Mouse (Mus musculus) limb, embryonic 10.5 days (tissue): ENCODE data around the gene Tssc4. TPM values are rescaled to one million over a fixed set of nuclear protein-coding genes. Genes with fewer than 3 reads are reported as not detected.
A peak's percentile ranks its signal among the peaks of the same experiment; 100 is the strongest.

Source experiments
- DNase-seq: peaks from one replicate; pipeline ENCODE4 v3.0.0-alpha.2; 2017; ENCODE audit warnings: low spot score
- H3K27ac ChIP-seq: fragments of 300-500 bp; sonication (generic); 2 replicates; pipeline ENCODE4 v1.5.1; 2016; ENCODE audit warnings: mild to moderate bottlenecking
- H3K27me3 ChIP-seq: fragments of 300-500 bp; sonication (generic); 2 replicates; pipeline ENCODE4 v1.6.1; 2016; ENCODE audit warnings: low read depth, mild to moderate bottlenecking; ENCODE audit not compliant: poor library complexity, severe bottlenecking
- H3K36me3 ChIP-seq: fragments of 300-500 bp; sonication (generic); 2 replicates; pipeline ENCODE4 v1.6.1; 2016; ENCODE audit warnings: mild to moderate bottlenecking, moderate library complexity
- H3K4me1 ChIP-seq: fragments of 300-500 bp; sonication (generic); 2 replicates; pipeline ENCODE4 v1.6.1; 2016
- H3K4me3 ChIP-seq: fragments of 300-500 bp; sonication (generic); 2 replicates; pipeline ENCODE4 v1.5.1; 2016; ENCODE audit warnings: mild to moderate bottlenecking, moderate library complexity
- H3K9me3 ChIP-seq: fragments of 300-500 bp; sonication (generic); replicated peaks from 2 replicates; pipeline ENCODE4 v1.6.1; 2016; ENCODE audit warnings: mild to moderate bottlenecking
- WGBS: fragments of 180-500 bp; shearing (Covaris S2); methylation state at CpG from one replicate; pipeline ENCODE4 v1.1.7; 2016; 5-methylcytosine and 5-hydroxymethylcytosine counted together
- polyA plus RNA-seq: library from polyadenylated mRNA; unstranded; fragments of >200 nt; fragmentation: Nextera tagmentation; extraction: Ambion mirVana; gene quantifications from 2 replicates; pipeline ENCODE4 v1.2.1, GENCODE M21; 2016

Gene Tssc4
- polyA plus RNA-seq, 1 experiment from 2014 or later = 157 TPM

DNA sequence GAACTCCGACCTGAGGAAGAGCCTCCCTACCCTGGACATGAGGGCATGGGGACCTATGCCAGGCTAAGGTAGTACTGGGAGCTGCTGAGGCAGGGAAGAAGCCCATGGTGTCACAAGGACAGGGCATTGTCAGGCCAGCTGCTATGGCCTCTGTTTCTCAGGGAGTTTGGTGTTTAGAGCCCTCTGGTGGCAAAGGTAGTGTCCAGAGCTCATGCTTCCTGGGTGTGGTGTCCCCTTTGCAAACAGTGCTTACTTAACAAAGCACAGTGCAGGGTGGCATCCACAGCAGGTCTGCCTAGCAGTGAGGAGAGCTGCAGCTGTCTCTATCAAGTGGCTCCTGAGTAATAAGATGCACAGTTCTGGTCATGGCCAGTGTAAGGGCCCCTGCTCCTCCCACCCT is 41.8 kb downstream of the Tssc4 start:
- Histone ChIP-seq H3K9me3 (no peaks in the 10 kb centered on the region), H3K36me3 (no peaks in the 10 kb centered on the region), H3K27ac (no peak overlapping the region), H3K4me1 (peaks cover 31% of the 10 kb centered on the region), H3K27me3 (peaks cover 58% of the 10 kb centered on the region), H3K4me3 (no peak overlapping the region)
- DNase-seq = no peak
- 66% methylated on average over 1 of the region's 1 CpGs for WGBS

DNA sequence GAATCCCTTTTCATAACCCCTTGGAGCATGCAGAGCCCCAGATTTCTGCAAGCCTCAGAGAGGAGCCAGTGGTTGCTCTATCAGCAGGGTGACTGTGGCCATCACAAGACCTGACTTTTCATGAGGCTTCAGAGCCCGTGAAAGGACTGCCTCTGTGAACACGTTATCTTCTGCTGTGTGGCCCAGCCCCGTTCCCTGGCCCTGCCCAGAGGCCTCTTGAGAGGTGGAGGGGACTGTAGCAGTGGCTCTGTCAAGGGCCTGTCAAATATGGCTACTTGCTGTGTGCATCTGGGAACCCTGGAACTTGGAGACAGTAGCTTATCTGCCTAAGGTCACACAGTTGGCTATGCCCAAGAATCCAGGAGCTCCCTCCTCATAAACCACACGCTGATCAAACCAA is 42.7 kb downstream of the Tssc4 start:
- peaks cover 49% of the 10 kb centered on the region for H3K27me3 ChIP-seq
- H3K27ac ChIP-seq = no peak overlapping the region
- H3K36me3 ChIP-seq = no peaks in the 10 kb centered on the region
- 73% methylated on average over 4 of the region's 4 CpGs for WGBS
- peaks cover 29% of the 10 kb centered on the region for H3K4me1 ChIP-seq
- DNase-seq = no peak
- H3K4me3 ChIP-seq = no peak overlapping the region
- H3K9me3 ChIP-seq = no peaks in the 10 kb centered on the region

DNA sequence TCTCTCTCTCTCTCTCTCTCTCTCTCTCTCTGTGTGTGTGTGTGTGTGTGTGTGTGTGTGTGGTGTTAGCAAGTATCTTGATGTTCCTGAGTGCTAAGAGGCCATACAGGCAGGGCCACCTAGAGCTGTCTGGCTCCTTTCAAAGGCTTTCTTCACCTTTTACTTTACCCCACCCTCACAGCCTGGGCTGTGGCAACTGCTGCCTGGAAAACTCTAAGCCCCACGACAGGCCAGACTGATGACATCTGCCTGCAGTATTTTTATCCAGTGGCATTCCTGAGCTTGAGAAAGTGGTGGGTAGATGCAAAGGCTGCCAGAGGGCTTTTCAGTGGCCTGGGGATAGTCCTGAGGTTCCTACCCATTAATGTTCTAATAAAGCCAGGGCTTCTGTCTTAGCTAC is 43.3 kb downstream of the Tssc4 start:
- H3K9me3 ChIP-seq = no peaks in the 10 kb centered on the region
- no peaks in the 10 kb centered on the region for H3K36me3 ChIP-seq
- peaks cover 42% of the 10 kb centered on the region for H3K27me3 ChIP-seq
- 16% methylated on average over 1 of the region's 1 CpGs for WGBS
- H3K4me3 ChIP-seq = no peak overlapping the region
- H3K4me1 ChIP-seq = peaks cover 22% of the 10 kb centered on the region
- DNase-seq = no peak
- H3K27ac ChIP-seq = no peak overlapping the region

DNA sequence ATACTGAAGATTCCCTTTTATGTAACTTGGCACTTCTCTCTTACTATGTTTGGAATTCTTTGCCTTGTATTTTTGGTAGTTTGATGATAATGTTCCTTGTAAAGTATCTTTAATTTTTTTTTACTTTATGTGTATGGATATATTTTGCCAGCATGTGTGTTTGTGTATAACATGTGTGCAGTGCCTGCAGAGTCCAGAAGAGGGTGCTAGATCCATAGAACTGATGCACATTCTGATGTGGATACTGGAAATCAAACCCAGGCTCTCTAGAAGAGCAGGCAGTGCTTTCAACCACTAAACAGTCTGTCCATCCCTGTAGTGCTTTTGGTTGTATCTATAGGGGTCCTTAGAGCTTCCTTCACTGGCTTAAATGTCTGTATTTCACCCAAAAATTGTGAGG is 45.7 kb downstream of the Tssc4 start:
- peaks cover 20% of the 10 kb centered on the region for H3K4me1 ChIP-seq

DNA sequence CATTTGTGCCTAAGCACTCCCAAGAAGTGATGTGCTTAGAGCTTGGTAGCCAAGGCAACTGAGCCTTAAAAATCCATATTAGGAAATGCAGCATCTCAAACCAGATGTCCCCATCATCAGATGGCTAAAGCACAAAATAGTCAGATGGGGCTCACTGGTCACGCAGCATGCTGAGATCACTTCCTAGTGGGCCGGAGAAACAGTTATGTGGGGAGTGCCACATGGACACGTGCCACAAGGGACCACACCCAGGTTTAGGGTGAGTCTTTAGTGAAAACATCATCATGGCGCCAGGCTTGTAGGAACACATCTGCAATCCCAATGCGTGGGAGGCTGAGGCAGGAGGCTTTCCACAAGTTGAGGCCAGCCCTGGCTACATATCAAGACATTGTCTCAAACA is 47.5 kb downstream of the Tssc4 start:
- 84% methylated on average over 5 of the region's 5 CpGs for WGBS
- Histone ChIP-seq H3K27me3 (0 out of 2 replicates have a peak, but pooled peaks cover under 1% of the 10 kb centered on the region), H3K27ac (no peak overlapping the region), H3K4me1 (peaks cover 25% of the 10 kb centered on the region), H3K4me3 (no peak overlapping the region), H3K9me3 (no peaks in the 10 kb centered on the region), H3K36me3 (no peaks in the 10 kb centered on the region)
- DNase-seq = no peak

More for the DNA sequence above, 45.7 kb downstream of the Tssc4 start:
- Histone ChIP-seq H3K9me3 (no peaks in the 10 kb centered on the region), H3K4me3 (no peak overlapping the region), H3K27ac (no peak overlapping the region), H3K36me3 (no peaks in the 10 kb centered on the region), H3K27me3 (peaks cover 18% of the 10 kb centered on the region)
- DNase-seq = no peak

DNA sequence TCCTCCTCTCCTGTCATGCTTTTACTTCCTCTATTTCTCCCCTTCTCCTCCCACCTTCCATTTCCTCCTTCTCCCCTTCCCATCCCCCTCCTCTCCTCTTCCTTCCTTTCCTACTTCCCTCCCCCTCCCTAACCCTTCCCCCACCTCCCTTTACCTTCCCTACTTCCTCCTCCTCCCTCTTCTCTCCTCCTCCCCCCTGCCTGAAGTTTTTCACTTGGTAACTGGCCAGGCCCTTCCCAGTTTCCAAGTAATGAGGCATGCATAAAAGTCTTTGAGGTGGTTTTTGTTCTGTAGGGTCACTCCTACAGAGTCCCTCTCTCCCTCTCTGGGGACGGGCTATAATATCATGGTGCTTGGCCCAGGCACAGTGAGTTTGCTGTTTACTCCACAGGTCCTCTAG is 50.4 kb downstream of the Tssc4 start:
- Histone ChIP-seq H3K27me3 (no peaks in the 10 kb centered on the region), H3K27ac (peak overlapping the region; percentile 69), H3K36me3 (no peaks in the 10 kb centered on the region), H3K4me3 (no peak overlapping the region), H3K4me1 (peaks cover 48% of the 10 kb centered on the region), H3K9me3 (no peaks in the 10 kb centered on the region)
- 69% methylated on average over 1 of the region's 1 CpGs for WGBS
- DNase-seq = no peak

DNA sequence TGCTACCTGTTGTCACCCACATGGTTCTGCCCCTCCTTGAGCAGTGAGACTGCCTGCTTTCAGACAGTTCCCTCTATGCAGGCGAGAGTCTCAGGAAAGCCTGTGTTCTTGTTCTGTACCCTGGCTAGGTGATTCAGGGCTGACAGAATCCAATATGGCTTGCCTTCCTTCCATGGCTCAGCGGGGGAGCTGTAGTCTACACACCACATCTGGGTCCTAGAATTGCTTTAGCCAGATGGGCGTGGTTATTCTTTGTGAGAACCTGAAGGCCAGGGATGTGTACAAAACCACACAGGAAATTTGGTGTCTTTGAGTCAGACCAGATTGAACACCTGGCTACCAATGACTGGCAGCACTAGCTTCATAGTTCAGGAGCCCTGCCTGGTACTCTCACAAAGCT is 50.8 kb downstream of the Tssc4 start:
- H3K27me3 ChIP-seq = no peaks in the 10 kb centered on the region
- DNase-seq = no peak
- H3K27ac ChIP-seq = peak overlapping the region; percentile 69
- peaks cover 52% of the 10 kb centered on the region for H3K4me1 ChIP-seq
- H3K9me3 ChIP-seq = no peaks in the 10 kb centered on the region
- H3K36me3 ChIP-seq = no peaks in the 10 kb centered on the region
- no peak overlapping the region for H3K4me3 ChIP-seq
- WGBS = 83% methylated on average over 3 of the region's 3 CpGs

Other genes starting within 250 kb of the Tssc4 start
- 1.2 TPM in 2 replicates for gene Th, start 138.1 kb upstream of the Tssc4 start, polyA plus RNA-seq
- gene Ascl2, start 100.0 kb upstream of the Tssc4 start, polyA plus RNA-seq = 0.26 and 0.40 TPM in 2 replicates
- gene Tspan32, start 64.2 kb upstream of the Tssc4 start, polyA plus RNA-seq = 5.5 TPM in 2 replicates
- 267 and 310 TPM in 2 replicates for gene Cd81, start 16.5 kb upstream of the Tssc4 start, polyA plus RNA-seq
- gene Trpm5, start 25.4 kb downstream of the Tssc4 start, polyA plus RNA-seq = 0.88 and 1.9 TPM in 2 replicates
- 0.94 and 1.0 TPM in 2 replicates for gene Kcnq1, start 37.1 kb downstream of the Tssc4 start, polyA plus RNA-seq